Mouse (Mus musculus) CD4-positive, CD25-positive, alpha-beta regulatory T cell (primary cell): ENCODE measurements around the gene Avl9. TPM values are rescaled to one million over a fixed set of nuclear protein-coding genes. Genes with fewer than 3 reads are reported as not detected.

Experiments
- polyA plus RNA-seq: library from polyadenylated mRNA; unstranded; fragments of 100-300 nt; shearing (Covaris generic); gene quantifications from one replicate; pipeline ENCODE4 v1.2.1, GENCODE M21; 2017

The Avl9 gene
- polyA plus RNA-seq = 31.1 TPM

DNA sequence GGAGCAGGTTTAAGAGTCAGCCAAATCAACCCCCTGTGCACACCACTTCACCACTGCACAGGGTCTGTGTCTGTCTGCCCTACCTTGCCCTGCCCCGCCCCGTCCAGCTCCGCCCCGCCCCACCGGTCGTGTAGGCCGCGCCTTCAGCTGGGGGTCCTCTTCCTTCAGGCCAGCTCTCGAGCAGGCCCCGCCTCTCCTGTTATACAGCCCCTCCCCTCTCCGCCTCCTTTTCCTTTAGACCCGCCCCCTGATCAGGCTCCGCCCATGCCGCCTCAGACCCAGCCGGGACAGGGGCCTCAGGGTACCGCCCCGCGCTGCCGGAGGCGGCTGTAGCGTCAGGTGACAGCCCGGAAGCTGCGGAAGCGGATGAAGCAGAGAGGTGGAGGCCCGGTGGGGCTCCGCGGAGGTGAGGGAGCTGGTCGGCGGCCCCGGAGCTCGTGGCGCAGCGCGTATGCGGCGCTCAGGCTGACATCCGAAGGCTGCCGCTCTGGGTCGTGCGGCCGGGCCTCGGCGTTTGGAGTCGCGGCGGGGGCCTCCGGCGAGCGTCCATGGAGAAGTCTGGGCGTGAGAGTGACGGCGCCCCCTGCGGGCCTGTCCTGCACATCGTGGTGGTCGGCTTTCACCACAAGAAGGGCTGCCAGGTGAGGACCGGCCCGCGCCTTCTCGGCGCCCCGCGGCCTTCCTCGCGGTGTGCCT is at the start of gene Avl9:
Avl9 (plus strand) TSS at position 326 of the 696 bp plus-strand sequence.

DNA sequence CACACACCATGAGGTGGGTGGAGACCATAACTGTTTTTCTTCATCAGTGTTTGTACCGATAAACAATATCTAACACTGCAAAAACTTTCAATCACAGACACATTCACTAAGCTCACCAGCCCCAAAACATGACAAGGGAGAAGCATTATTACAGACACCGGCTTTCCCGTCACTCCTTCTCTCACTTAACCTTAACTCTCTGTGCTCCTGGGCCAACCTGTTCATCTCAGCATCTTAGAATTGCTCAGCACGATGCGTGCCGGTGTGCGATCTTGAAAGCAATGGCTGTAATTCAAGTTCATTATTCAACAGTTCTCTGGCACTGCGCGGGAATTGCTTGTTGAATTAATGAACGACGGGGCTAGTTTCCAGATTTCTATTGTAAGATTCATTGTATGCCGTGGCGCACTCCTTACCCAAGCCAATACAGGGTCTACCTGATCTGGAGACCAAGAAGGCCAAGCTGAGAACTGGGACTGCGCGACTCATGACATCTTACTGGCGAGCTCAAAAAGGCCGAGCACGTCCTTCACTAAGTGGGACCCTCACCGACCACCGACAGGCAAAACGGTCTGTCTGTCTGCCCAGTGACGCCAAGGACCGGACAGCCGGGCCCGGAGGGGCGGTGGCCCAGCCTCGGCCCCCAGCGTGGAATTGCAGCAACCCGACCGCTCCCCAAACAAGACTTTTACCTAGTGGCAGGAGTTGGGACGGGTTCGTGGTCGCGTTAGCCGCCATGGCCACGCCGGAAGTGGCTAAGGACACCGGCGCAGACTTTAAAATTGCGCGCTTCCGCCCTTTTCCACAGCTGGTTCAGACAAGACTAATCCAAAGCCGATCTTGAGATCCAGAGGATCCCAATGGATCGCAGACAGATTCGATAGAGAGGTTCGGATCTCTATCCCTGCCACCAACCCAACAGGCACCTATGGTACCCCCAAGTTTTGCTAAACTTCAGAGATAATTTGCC is 10.5 kb upstream of the Avl9 start, which contains the start of gene Lsm5:
Lsm5 (minus strand) TSS at position 780 of the 970 bp plus-strand sequence.

DNA sequence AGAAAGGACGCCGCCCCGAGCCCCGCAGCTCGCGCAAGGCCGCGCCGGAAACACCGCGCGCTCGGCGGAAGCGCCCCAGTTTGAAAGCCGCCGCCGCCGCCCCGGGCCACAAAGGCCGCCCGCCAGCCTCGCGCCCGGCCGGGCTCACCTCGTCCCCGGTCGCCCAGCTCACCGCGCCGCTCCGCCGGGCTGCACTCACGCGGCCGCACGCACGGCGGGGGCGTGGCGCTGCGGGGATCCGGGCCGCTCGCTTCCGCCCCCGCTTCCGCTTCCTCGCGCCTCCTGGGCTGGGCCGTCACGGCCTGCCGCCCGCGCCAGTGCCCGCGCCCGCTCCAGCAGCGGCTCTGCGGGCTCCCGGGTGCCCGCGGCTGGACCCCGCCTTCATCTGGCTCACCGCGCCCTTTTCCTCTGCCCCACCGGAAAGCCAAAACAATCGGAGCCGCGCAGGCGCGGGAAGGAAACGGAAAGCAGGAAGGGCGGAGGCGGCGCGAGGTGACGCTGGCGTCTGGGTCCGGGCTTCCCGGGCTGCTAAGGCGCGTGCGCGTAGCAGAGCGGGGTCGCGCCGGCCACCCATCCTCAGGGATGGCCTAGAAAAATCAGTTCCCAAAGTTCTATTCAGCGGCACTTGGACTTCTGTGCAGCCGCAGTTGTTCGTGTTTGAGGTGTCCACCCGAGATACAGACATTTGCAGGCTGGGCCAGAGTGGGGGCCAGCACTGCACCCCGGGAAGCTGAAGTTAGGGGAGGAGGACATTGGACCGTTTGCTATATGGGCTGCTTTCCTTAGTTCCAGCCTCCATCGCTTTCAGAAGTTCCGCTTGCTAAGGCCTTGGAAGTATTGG is 82.8 kb downstream of the Avl9 start, which contains the start of gene Kbtbd2:
Kbtbd2 (minus strand) TSS at position 503 of the 841 bp plus-strand sequence.

Other genes starting within 250 kb of the Avl9 start
- 0.32 TPM for gene Pde1c, start 145.8 kb upstream of the Avl9 start, polyA plus RNA-seq
- 133 TPM for gene Lsm5, start 10.2 kb upstream of the Avl9 start, polyA plus RNA-seq
- gene Kbtbd2, start 82.9 kb downstream of the Avl9 start, polyA plus RNA-seq = 67.7 TPM
- gene Fkbp9, start 117.2 kb downstream of the Avl9 start, polyA plus RNA-seq = 0.07 TPM
- gene Nt5c3, start 209.0 kb downstream of the Avl9 start, polyA plus RNA-seq = 87.8 TPM
- gene Vmn1r4, start 209.1 kb downstream of the Avl9 start, polyA plus RNA-seq = 0.08 TPM